Mouse (Mus musculus): ENCODE measurements around the gene Aanat. TPM values are rescaled to one million over a fixed set of nuclear protein-coding genes. Genes with fewer than 3 reads are reported as not detected.

Gene Aanat
- total and polyA plus RNA-seq, 3 experiments: not detected

- in situ Hi-C loops (cut with MboI; ENCODE audit: low pct_ligation_motif_present, low pct_unique_long_range_greater_than_20kb, low sequenced_read_pairs): no loop called here
These were observed 21.5 kb downstream of the Aanat start for GRCm38 (mm10) chr11:116607717-116608116.

DNA sequence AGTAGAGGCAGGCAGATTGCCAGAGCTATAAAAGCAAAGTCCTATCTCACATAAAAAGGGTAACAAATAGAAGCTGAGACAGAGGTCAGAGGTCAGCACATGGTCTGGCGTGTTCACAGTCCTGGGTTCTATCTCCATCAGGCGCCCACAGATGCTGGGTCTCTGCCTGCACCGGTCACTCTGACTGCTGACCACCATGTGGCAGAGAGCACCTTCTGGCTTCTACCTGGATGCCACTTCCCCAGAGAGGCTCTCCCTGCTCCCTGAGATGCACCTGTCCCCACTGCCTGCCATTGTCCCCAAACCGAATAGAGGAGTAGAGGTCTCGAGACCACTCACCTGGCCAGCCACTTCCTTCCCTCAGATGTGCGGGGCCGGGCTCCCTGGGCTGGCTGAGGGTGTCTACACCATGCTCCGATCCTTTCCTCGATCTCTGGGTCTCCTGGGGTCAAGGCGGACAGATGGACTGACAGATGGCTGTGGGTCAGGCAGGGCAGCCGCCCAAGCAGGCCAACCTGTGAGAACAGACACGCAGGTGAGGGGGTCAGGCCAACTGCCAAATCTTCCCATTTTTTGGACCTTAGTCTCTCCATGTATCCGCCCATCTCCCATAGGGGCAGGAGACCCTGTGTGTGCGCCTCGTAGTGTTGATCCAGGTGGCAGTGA lies 23.9 kb downstream of the Aanat start:
- Histone ChIP-seq H3K9ac (ENCODE audit: insufficient read depth, low read depth) (no peak overlapping the region), H3K4me1 (ENCODE audit: control insufficient read depth in 1 of 2, insufficient read depth in 2 of 2) (peaks cover 13 to 68% of the 10 kb centered on the region in 2 experiments)

More at GRCm38 (mm10) chr11:116607717-116608116, 21.5 kb downstream of the Aanat start:
- no peaks in the 10 kb centered on the region for H3K9me3 ChIP-seq (replicated peaks; ENCODE audit: low read length)
- peaks cover 13 to 56% of the 10 kb centered on the region in 2 experiments for H3K4me1 ChIP-seq (ENCODE audit: control insufficient read depth in 1 of 2, insufficient read depth in 2 of 2)
- no peak overlapping the region for H3K9ac ChIP-seq (ENCODE audit: insufficient read depth, low read depth)
- no peak for DNase-seq (ENCODE audit: extremely low read depth)
- no peak for TF ChIP-seq MEF2A (IDR thresholded peaks at IDR 0.05; ENCODE audit: borderline replicate concordance, low read depth, low read length)
- TF ChIP-seq POLR2AphosphoS2 (IDR thresholded peaks at IDR 0.05; ENCODE audit: low read depth, low read length): no peak
- no peak for TF ChIP-seq MAFK (IDR thresholded peaks at IDR 0.05; ENCODE audit: insufficient replicate concordance, low read length)
- no peak for TF ChIP-seq GABPA (IDR thresholded peaks at IDR 0.05; ENCODE audit: insufficient replicate concordance, low read depth, low read length)
- TF ChIP-seq SIN3A (IDR thresholded peaks at IDR 0.05; ENCODE audit: low read length): no peak
- no peak for TF ChIP-seq POLR2A (IDR thresholded peaks at IDR 0.05; ENCODE audit: low read depth, low read length)
- no peak for TF ChIP-seq TBP (conservative IDR thresholded peaks at IDR 0.05; ENCODE audit: low read depth, low read length)
- no peak for TF ChIP-seq CTCF (conservative IDR thresholded peaks at IDR 0.05 in 1 of 2, IDR thresholded peaks at IDR 0.05 in 1 of 2; ENCODE audit: low read depth in 2 of 2, low read length in 2 of 2)
- TF ChIP-seq UBTF (IDR thresholded peaks at IDR 0.05; ENCODE audit: low read depth, low read length): no peak
- no peak for TF ChIP-seq USF2 (conservative IDR thresholded peaks at IDR 0.05; ENCODE audit: low read depth, low read length)
- TF ChIP-seq CHD2 (IDR thresholded peaks at IDR 0.05; ENCODE audit: low read length): no peak
- TF ChIP-seq RCOR1 (conservative IDR thresholded peaks at IDR 0.05; ENCODE audit: low read depth, low read length): no peak
- TF ChIP-seq ZMIZ1 (IDR thresholded peaks at IDR 0.05; ENCODE audit: low read depth, low read length): no peak
- TF ChIP-seq NRF1 (IDR thresholded peaks at IDR 0.05; ENCODE audit: low read depth, low read length): no peak
- TF ChIP-seq NELFE (IDR thresholded peaks at IDR 0.05; ENCODE audit: low read depth, low read length): no peak
- no peak for TF ChIP-seq BHLHE40 (IDR thresholded peaks at IDR 0.05; ENCODE audit: low read depth, low read length)
- TF ChIP-seq ZNF384 (IDR thresholded peaks at IDR 0.05; ENCODE audit: low read depth, low read length): no peak
- no peak for TF ChIP-seq TCF12 (IDR thresholded peaks at IDR 0.05; ENCODE audit: low read depth, low read length)
- H3K4me2 ChIP-seq (ENCODE audit: insufficient read depth, low read depth, poor library complexity, severe bottlenecking): no peak overlapping the region
- no peaks in the 10 kb centered on the region for H3K79me2 ChIP-seq (replicated peaks; ENCODE audit: control insufficient read depth, extremely low read depth, insufficient read depth, poor library complexity, severe bottlenecking)
- dilution Hi-C loops (cut with MboI; ENCODE audit: extremely low pct_ligation_motif_present, extremely low pct_unique_long_range_greater_than_20kb, low sequenced_read_pairs): no loop called here
- H3K27ac ChIP-seq (ENCODE audit: insufficient read depth, low read depth): no peak overlapping the region
- peaks cover 58 to 76% of the 10 kb centered on the region in 2 experiments for H3K36me3 ChIP-seq (replicated peaks in 1 of 2; ENCODE audit: control insufficient read depth in 1 of 2, insufficient read depth in 1 of 2, low read length in 1 of 2)
- no peak overlapping the region for H3K4me3 ChIP-seq (replicated peaks in 1 of 3; ENCODE audit: low read depth in 2 of 3, low read length in 2 of 3, poor library complexity in 1 of 3)
- no peaks in the 10 kb centered on the region for H3K27me3 ChIP-seq (replicated peaks)

More for the DNA sequence above, 23.9 kb downstream of the Aanat start:
- no peak overlapping the region for H3K27ac ChIP-seq (ENCODE audit: insufficient read depth, low read depth)
- in situ Hi-C loops (cut with MboI; ENCODE audit: low pct_ligation_motif_present, low pct_unique_long_range_greater_than_20kb, low sequenced_read_pairs) (no loop called here), dilution Hi-C loops (cut with MboI; ENCODE audit: extremely low pct_ligation_motif_present, extremely low pct_unique_long_range_greater_than_20kb, low sequenced_read_pairs) (no loop called here)
- no peak for DNase-seq (ENCODE audit: extremely low read depth)
- H3K4me3 ChIP-seq (replicated peaks in 1 of 3; ENCODE audit: low read depth in 2 of 3, low read length in 2 of 3, poor library complexity in 1 of 3): no peak overlapping the region
- no peaks in the 10 kb centered on the region for H3K79me2 ChIP-seq (replicated peaks; ENCODE audit: control insufficient read depth, extremely low read depth, insufficient read depth, poor library complexity, severe bottlenecking)
- no peak for TF ChIP-seq GABPA (IDR thresholded peaks at IDR 0.05; ENCODE audit: insufficient replicate concordance, low read depth, low read length)
- TF ChIP-seq ZNF384 (IDR thresholded peaks at IDR 0.05; ENCODE audit: low read depth, low read length): no peak
- TF ChIP-seq TBP (conservative IDR thresholded peaks at IDR 0.05; ENCODE audit: low read depth, low read length): no peak
- TF ChIP-seq MXI1 (IDR thresholded peaks at IDR 0.05; ENCODE audit: low read depth, low read length): no peak
- TF ChIP-seq PAX5 (IDR thresholded peaks at IDR 0.05; ENCODE audit: low read length): no peak
- no peak for TF ChIP-seq UBTF (IDR thresholded peaks at IDR 0.05; ENCODE audit: low read depth, low read length)
- TF ChIP-seq MAFK (IDR thresholded peaks at IDR 0.05; ENCODE audit: insufficient replicate concordance, low read length): no peak
- no peak for TF ChIP-seq SMC3 (IDR thresholded peaks at IDR 0.05; ENCODE audit: low read depth, low read length)
- no peak for TF ChIP-seq JUN (IDR thresholded peaks at IDR 0.05; ENCODE audit: insufficient read depth, low read depth, low read length)
- no peak for TF ChIP-seq RCOR1 (conservative IDR thresholded peaks at IDR 0.05; ENCODE audit: low read depth, low read length)
- TF ChIP-seq RAD21 (IDR thresholded peaks at IDR 0.05; ENCODE audit: low read depth, low read length): no peak
- TF ChIP-seq ETS1 (conservative IDR thresholded peaks at IDR 0.05; ENCODE audit: low read depth, low read length): no peak
- no peak for TF ChIP-seq MAX (IDR thresholded peaks at IDR 0.05; ENCODE audit: low read length)
- TF ChIP-seq ZKSCAN1 (IDR thresholded peaks at IDR 0.05; ENCODE audit: borderline replicate concordance, low read depth, low read length): no peak
- no peak for TF ChIP-seq BHLHE40 (IDR thresholded peaks at IDR 0.05; ENCODE audit: low read depth, low read length)
- no peak for TF ChIP-seq USF2 (conservative IDR thresholded peaks at IDR 0.05; ENCODE audit: low read depth, low read length)
- H3K27me3 ChIP-seq (replicated peaks): no peaks in the 10 kb centered on the region
- peaks cover 4% of the 10 kb centered on the region for H3K9me3 ChIP-seq (replicated peaks; ENCODE audit: low read length)
- peaks cover 37 to 71% of the 10 kb centered on the region in 2 experiments for H3K36me3 ChIP-seq (replicated peaks in 1 of 2; ENCODE audit: control insufficient read depth in 1 of 2, insufficient read depth in 1 of 2, low read length in 1 of 2)
- no peak overlapping the region for H3K4me2 ChIP-seq (ENCODE audit: insufficient read depth, low read depth, poor library complexity, severe bottlenecking)
